Mouse (Mus musculus): ENCODE data around the gene Vwa7. TPM values are rescaled to one million over a fixed set of nuclear protein-coding genes. Genes with fewer than 3 reads are reported as not detected.

Vwa7 gene
- total and polyA plus RNA-seq, 3 experiments: 7.5 to 10.9 (median 10.0) TPM

GRCm38 (mm10) chr17:35064378-35064877 lies 48.0 kb downstream of the Vwa7 start:
- no peaks in the 10 kb centered on the region; the same call in 1 of the 2 replicates for H3K27me3 ChIP-seq (ENCODE audit: control insufficient read depth, insufficient read depth, low read length)
- H3K4me3 ChIP-seq: no peak overlapping the region
- no peaks in the 10 kb centered on the region for H3K79me2 ChIP-seq (replicated peaks; ENCODE audit: control insufficient read depth, insufficient read depth, low read length)
- no peaks in the 10 kb centered on the region for H3K36me3 ChIP-seq (ENCODE audit: control insufficient read depth, insufficient read depth, low read length)
- no peak overlapping the region; the same call in 1 of the 2 replicates for H3K27ac ChIP-seq
- DNase-seq: no peak
- 49% methylated on average over 10 of the region's 10 CpGs for WGBS
- TF ChIP-seq EP300 (IDR thresholded peaks at IDR 0.05; ENCODE audit: insufficient read depth, low read depth, low read length) (no peak), CTCF (IDR thresholded peaks at IDR 0.05) (no peak)
- peak overlapping the region; percentile 3; the same call in 1 of the 2 replicates for H3K9ac ChIP-seq (ENCODE audit: low read depth, low read length)
- peaks cover 4% of the 10 kb centered on the region for H3K4me1 ChIP-seq (ENCODE audit: control insufficient read depth, insufficient read depth, low read length)
- intact Hi-C loops (cut with DNase I): no loop called here

GRCm38 (mm10) chr17:35064951-35065947 lies 48.9 kb downstream of the Vwa7 start, which contains the start of gene Ly6g6c:
Gene Ly6g6c (plus strand): TSS chr17:35065388.
- Histone ChIP-seq H3K36me3 (ENCODE audit: control insufficient read depth, insufficient read depth, low read length) (no peaks in the 10 kb centered on the region), H3K27ac (no peak within 1 kb of the TSS; the same call in 1 of the 2 replicates), H3K4me3 (peak within 1 kb of the TSS; percentile 18; the same call in 1 of the 2 replicates), H3K9ac (ENCODE audit: low read depth, low read length) (peak within 1 kb of the TSS; percentile 36), H3K79me2 (replicated peaks; ENCODE audit: control insufficient read depth, insufficient read depth, low read length) (no peaks in the 10 kb centered on the region), H3K4me1 (ENCODE audit: control insufficient read depth, insufficient read depth, low read length) (peaks cover 2% of the 10 kb centered on the region), H3K27me3 (ENCODE audit: control insufficient read depth, insufficient read depth, low read length) (no peaks in the 10 kb centered on the region; the same call in 1 of the 2 replicates)
- no peak for TF ChIP-seq POLR2A (IDR thresholded peaks at IDR 0.05; ENCODE audit: insufficient read depth, low read depth, low read length)
- TF ChIP-seq CTCF (IDR thresholded peaks at IDR 0.05): no peak
- no peak for TF ChIP-seq EP300 (IDR thresholded peaks at IDR 0.05; ENCODE audit: insufficient read depth, low read depth, low read length)
- intact Hi-C loops (cut with DNase I): no loop called here
- WGBS: 9% methylated on average over 48 of the region's 48 CpGs
- peak; percentile 58 to 68 for DNase-seq

- H3K27ac ChIP-seq: no peak within 1 kb of the TSS
- H3K27me3 ChIP-seq (ENCODE audit: control insufficient read depth, insufficient read depth, low read length): no peaks in the 10 kb centered on the region; the same call in 1 of the 2 replicates
- intact Hi-C loops (cut with DNase I): no loop called here
- TF ChIP-seq POLR2A (IDR thresholded peaks at IDR 0.05; ENCODE audit: insufficient read depth, low read depth, low read length) (no peak), EP300 (IDR thresholded peaks at IDR 0.05; ENCODE audit: insufficient read depth, low read depth, low read length) (no peak), CTCF (IDR thresholded peaks at IDR 0.05) (no peak)
- H3K9ac ChIP-seq (ENCODE audit: low read depth, low read length): peak within 1 kb of the TSS; percentile 36; the same call in 1 of the 2 replicates
- H3K79me2 ChIP-seq (replicated peaks; ENCODE audit: control insufficient read depth, insufficient read depth, low read length): no peaks in the 10 kb centered on the region
- no peak for DNase-seq
- 71% methylated on average over 10 of the region's 10 CpGs for WGBS
- H3K36me3 ChIP-seq (ENCODE audit: control insufficient read depth, insufficient read depth, low read length): no peaks in the 10 kb centered on the region
- H3K4me1 ChIP-seq (ENCODE audit: control insufficient read depth, insufficient read depth, low read length): peaks cover 2% of the 10 kb centered on the region
- H3K4me3 ChIP-seq: peak within 1 kb of the TSS; percentile 18; the same call in 1 of the 2 replicates
Measured at GRCm38 (mm10) chr17:35066084-35066483, 49.7 kb downstream of the Vwa7 start, which contains the start of gene Mpig6b. Gene Mpig6b (minus strand): TSS chr17:35066184.

GRCm38 (mm10) chr17:35068213-35068914 lies 52.0 kb downstream of the Vwa7 start:
- WGBS: 62% methylated on average over 17 of the region's 17 CpGs
- no peaks in the 10 kb centered on the region for H3K36me3 ChIP-seq (ENCODE audit: control insufficient read depth, insufficient read depth, low read length)
- DNase-seq: no peak
- no peak for TF ChIP-seq POLR2A (IDR thresholded peaks at IDR 0.05; ENCODE audit: insufficient read depth, low read depth, low read length)
- TF ChIP-seq CTCF (IDR thresholded peaks at IDR 0.05): no peak
- TF ChIP-seq EP300 (IDR thresholded peaks at IDR 0.05; ENCODE audit: insufficient read depth, low read depth, low read length): no peak
- H3K4me1 ChIP-seq (ENCODE audit: control insufficient read depth, insufficient read depth, low read length): peaks cover 2% of the 10 kb centered on the region
- H3K27me3 ChIP-seq (ENCODE audit: control insufficient read depth, insufficient read depth, low read length): no peaks in the 10 kb centered on the region; the same call in 1 of the 2 replicates
- H3K79me2 ChIP-seq (replicated peaks; ENCODE audit: control insufficient read depth, insufficient read depth, low read length): no peaks in the 10 kb centered on the region
- intact Hi-C loops (cut with DNase I): no loop called here
- H3K9ac ChIP-seq (ENCODE audit: low read depth, low read length): no peak overlapping the region
- H3K4me3 ChIP-seq: no peak overlapping the region
- no peak overlapping the region for H3K27ac ChIP-seq

GRCm38 (mm10) chr17:35070556-35071229 lies 54.3 kb downstream of the Vwa7 start:
- TF ChIP-seq POLR2A (IDR thresholded peaks at IDR 0.05; ENCODE audit: insufficient read depth, low read depth, low read length): no peak
- no peak for TF ChIP-seq CTCF (IDR thresholded peaks at IDR 0.05)
- no peak for TF ChIP-seq EP300 (IDR thresholded peaks at IDR 0.05; ENCODE audit: insufficient read depth, low read depth, low read length)
- Histone ChIP-seq H3K4me3 (no peak overlapping the region), H3K27me3 (ENCODE audit: control insufficient read depth, insufficient read depth, low read length) (no peaks in the 10 kb centered on the region; the same call in 1 of the 2 replicates), H3K9ac (ENCODE audit: low read depth, low read length) (no peak overlapping the region), H3K36me3 (ENCODE audit: control insufficient read depth, insufficient read depth, low read length) (no peaks in the 10 kb centered on the region), H3K4me1 (ENCODE audit: control insufficient read depth, insufficient read depth, low read length) (no peaks in the 10 kb centered on the region), H3K79me2 (replicated peaks; ENCODE audit: control insufficient read depth, insufficient read depth, low read length) (no peaks in the 10 kb centered on the region), H3K27ac (no peak overlapping the region)
- WGBS: 29% methylated on average over 6 of the region's 6 CpGs
- intact Hi-C loops (cut with DNase I): no loop called here
- peak in 1 of 2 experiments; percentile 32 for DNase-seq

All from heart, adult 2 months (tissue).